Mouse (Mus musculus) ovary, adult 2 months (tissue): Measurements from ENCODE around the gene Krt87. TPM values are rescaled to one million over a fixed set of nuclear protein-coding genes. Genes with fewer than 3 reads are reported as not detected.

Experiments
- polyA plus RNA-seq: library from polyadenylated mRNA; depleted of rRNA; stranded (reverse); fragments of >200 nt; gene quantifications from 2 replicates; pipeline ENCODE4 v1.2.3, GENCODE M21; 2012; rRNA removed

Krt87 gene
- polyA plus RNA-seq: 0.56 and 2.3 TPM in 2 replicates

DNA sequence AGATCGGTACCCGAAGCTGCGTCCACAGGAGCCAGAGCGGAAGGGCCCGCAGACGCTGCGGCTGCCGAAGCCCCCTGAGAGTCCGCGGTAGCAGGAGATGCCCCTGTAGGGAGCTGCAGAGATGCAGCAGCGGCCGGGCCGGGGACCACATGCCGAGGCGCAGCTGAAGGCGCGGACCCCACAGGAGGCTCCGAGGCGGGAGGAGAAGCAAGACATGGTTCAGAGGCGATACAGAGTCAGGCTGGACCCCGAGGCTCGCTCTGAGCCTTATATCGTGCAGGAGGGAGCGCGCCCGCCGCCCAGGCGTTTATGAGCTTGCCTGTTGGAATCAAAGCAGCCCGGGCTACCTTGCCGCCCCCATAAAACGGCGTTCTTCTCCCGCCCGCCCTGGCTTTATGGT is at the start of gene Krt87:
Krt87 (minus strand) TSS at position 250 of the 400 bp plus-strand sequence.

DNA sequence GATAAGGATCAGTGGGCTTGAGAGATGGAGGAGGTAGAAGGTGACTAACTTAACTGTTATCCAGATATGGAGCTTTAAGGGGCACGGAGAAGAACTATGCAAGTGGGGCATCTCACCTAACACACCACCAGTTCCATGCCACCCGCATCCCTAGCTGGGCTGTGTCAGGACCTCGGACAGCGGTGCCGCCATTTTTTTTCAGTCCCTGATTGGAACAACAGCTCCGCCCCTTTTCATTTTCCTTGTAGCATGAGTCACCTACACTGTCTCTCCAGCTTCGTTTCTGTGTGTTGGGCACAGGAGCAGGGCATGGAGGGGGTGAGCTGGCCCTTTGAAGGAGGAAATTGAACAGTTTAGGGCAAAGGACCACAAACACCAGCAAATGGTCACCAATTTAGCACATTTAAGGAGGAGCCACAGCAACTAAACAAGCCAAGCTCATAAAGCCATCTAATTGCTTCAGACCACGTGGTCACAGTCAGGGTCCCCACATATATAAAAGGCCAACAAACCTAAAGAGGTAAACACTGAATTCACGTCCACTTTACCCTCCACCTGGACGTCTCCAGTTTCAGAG is 34.4 kb upstream of the Krt87 start, which contains the start of gene Krt86:
Krt86 (plus strand) TSS at position 527 of the 577 bp plus-strand sequence.

DNA sequence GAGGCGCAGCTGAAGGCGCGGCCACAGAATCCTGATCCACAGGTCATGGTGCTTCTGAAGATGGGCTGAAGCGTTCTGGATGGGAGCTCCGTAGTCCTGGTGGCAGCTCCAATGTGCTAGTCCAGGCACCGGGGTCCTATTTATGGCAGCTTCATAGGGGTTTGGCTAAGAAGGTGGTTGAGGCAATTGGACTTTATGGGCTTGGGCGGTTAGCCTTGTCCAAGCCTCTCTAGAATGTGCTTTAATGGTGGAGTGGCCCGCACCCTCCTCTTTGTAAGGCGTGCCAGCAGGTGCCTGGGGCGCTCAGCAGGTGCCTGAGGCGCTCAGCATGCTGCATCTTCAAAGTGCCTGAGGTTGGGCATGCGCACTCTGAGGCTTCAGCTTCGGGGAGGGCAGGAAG is 25.0 kb upstream of the Krt87 start, which contains the start of gene Krt81:
Krt81 (minus strand) TSS at position 101 of the 400 bp plus-strand sequence.

DNA sequence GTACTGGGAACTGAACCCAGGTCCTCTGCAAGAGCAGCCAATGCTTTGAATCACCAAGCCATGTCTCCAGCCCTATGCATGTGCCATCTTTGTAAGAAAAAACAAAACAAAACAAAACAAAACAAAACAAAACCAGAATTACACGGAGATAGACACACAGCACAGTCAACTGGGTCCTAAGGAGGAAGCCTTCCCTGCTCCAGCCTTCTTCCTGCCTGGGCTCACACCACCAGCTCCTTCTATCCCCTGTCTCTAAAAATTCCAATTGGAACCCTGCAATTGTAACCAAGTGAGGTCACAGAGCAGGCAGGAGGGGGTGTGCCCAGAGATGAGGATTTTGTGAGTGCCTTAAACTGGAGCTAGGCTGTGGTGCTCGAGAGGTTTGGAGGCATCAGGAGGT is 8.8 kb upstream of the Krt87 start, which contains the start of gene Krt88:
Krt88 (plus strand) TSS at position 301 of the 400 bp plus-strand sequence.

DNA sequence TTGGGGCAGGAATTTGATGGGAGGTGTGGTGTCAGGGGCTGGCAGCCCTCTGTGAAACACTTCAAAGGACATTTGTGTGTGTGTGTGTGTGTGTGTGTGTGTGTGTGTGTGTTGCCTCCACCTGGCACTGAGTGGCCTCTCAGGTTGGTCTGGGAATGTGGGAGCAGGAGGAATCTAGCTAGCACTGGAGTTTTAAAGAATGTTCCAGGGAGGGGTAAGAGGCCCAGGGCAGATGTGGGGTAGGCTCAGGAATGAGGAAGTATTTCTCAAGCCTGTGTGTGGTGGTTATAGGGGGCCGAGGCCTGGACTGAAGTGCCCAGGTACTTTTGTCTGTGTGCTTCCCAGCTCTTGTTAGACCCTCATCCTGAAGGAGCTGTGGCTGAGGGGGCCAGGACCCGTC is 27.8 kb downstream of the Krt87 start, which contains the start of gene Krt7:
Krt7 (plus strand) TSS at position 269 of the 400 bp plus-strand sequence.

Other genes starting within 250 kb of the Krt87 start
- 50.3 and 58.7 TPM in 2 replicates for gene Grasp, start 214.6 kb downstream of the Krt87 start, polyA plus RNA-seq
- gene Nr4a1, start 184.5 kb downstream of the Krt87 start, polyA plus RNA-seq: 57.1 and 60.0 TPM in 2 replicates
- 46.9 and 53.2 TPM in 2 replicates for gene Atg101, start 154.5 kb downstream of the Krt87 start, polyA plus RNA-seq
- 26.0 and 29.6 TPM in 2 replicates for gene 6030408B16Rik, start 145.6 kb downstream of the Krt87 start, polyA plus RNA-seq
- gene Krt80, start 68.6 kb downstream of the Krt87 start, polyA plus RNA-seq: 7.2 and 7.8 TPM in 2 replicates
- 28.5 and 46.8 TPM in 2 replicates for gene Krt7, start 27.8 kb downstream of the Krt87 start, polyA plus RNA-seq
- 0.22 TPM in 1 of 2 replicates, not detected in the other for gene Krt88, start 8.9 kb upstream of the Krt87 start, polyA plus RNA-seq
- gene Krt81, start 24.9 kb upstream of the Krt87 start, polyA plus RNA-seq: not detected in 2 replicates
- 0.09 and 0.10 TPM in 2 replicates for gene Krt86, start 34.7 kb upstream of the Krt87 start, polyA plus RNA-seq
- 1.6 and 3.0 TPM in 2 replicates for gene Krt83, start 52.7 kb upstream of the Krt87 start, polyA plus RNA-seq
- gene Gm49425, start 78.5 kb upstream of the Krt87 start, polyA plus RNA-seq: 0.34 TPM in 1 of 2 replicates, not detected in the other
- gene Krt84, start 94.0 kb upstream of the Krt87 start, polyA plus RNA-seq: 1.5 and 2.3 TPM in 2 replicates
- not detected in 2 replicates for gene Krt82, start 111.9 kb upstream of the Krt87 start, polyA plus RNA-seq
- 0.17 and 0.46 TPM in 2 replicates for gene Krt90, start 124.1 kb upstream of the Krt87 start, polyA plus RNA-seq
- 0.10 and 0.25 TPM in 2 replicates for gene Krt75, start 135.1 kb upstream of the Krt87 start, polyA plus RNA-seq
- not detected in 2 replicates for gene Gm5414, start 189.4 kb upstream of the Krt87 start, polyA plus RNA-seq
- gene Gm5478, start 208.6 kb upstream of the Krt87 start, polyA plus RNA-seq: not detected in 2 replicates
- gene Krt6b, start 241.5 kb upstream of the Krt87 start, polyA plus RNA-seq: 0.06 and 1.4 TPM in 2 replicates